Mouse (Mus musculus): ENCODE data around the gene Azin2.

The Azin2 gene

GRCm38 (mm10) chr4:128978634-128979033, 16.4 kb upstream of the Azin2 start:
- DNase-seq (ENCODE audit: low read depth, low spot score) = no peak

GRCm38 (mm10) chr4:128977217-128977616, 15.0 kb upstream of the Azin2 start:
- DNase-seq (ENCODE audit: low read depth, low spot score) = no peak

DNA sequence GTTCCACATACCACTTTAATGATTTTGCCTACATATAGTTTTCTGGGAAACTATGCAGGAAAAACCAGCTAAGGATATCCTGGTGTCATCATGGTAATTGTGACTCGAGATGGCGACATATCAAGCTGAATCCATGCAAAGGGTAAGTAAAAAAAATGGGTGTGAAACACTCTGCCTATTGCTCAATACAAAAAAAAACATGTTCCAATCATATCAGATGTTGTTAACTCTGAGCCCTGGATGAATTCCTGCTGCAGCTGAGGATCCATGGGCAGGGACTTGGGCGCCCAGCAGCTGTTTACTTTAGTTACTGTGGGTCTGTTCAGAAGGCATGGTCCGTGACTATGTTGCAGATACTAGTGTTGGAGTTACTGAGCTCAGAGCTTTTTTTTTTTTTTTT, 14.3 kb upstream of the Azin2 start:
- no peak for DNase-seq (ENCODE audit: low read depth, low spot score)

DNA sequence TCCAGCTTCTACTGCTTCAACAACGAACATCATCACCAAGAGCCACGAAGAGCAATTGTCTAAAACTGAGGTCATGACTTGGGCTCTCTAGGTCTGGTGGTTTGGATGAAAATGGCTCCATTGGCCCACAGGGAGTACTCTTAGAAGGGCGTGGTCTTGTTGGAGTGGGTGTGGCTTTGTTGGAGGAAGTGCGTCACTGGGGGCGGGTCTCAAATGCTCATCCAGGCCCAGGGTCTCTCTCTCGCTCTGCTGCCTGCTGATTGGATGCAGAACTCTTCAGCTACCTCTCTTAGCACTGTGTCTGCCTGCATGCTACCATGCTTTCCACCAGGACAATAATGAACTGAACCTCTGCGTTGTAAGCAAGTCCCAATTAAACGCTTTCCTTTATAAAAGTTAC, 12.4 kb upstream of the Azin2 start:
- DNase-seq (ENCODE audit: low read depth, low spot score) = no peak

DNA sequence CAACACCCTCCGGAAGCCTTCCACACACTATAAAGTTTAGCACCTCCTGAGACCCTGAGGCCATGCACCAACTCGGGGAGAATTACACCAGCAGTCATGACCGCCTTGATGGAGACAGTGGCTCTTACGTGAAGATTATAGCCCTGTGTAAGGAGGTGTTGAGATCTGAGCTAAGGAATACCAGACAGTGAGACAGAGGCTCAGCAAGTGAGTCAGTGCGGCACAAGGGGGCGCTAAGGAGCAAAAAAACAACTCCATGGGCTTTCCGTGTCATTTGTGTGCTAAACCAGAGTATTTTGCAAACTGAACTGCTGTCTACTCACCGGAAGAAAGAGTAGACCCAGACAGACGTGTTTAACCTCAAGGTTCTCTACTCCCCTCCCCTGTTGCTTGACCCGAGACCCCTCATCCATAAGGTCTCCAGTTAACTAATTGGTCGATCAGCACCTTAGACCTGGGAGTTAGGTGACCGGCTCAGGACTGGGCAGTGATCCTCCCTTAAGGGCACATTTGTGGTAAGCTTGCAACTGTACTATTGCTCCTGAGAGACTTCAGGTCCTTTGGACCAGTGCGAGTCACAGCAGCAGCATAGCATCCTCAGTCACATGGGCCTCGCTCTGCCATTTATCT, 8.9 kb upstream of the Azin2 start:
- DNase-seq (ENCODE audit: low read depth, low spot score) = peak; percentile 90

GRCm38 (mm10) chr4:128970417-128970807, 8.2 kb upstream of the Azin2 start:
- DNase-seq (ENCODE audit: low read depth, low spot score) = no peak

DNA sequence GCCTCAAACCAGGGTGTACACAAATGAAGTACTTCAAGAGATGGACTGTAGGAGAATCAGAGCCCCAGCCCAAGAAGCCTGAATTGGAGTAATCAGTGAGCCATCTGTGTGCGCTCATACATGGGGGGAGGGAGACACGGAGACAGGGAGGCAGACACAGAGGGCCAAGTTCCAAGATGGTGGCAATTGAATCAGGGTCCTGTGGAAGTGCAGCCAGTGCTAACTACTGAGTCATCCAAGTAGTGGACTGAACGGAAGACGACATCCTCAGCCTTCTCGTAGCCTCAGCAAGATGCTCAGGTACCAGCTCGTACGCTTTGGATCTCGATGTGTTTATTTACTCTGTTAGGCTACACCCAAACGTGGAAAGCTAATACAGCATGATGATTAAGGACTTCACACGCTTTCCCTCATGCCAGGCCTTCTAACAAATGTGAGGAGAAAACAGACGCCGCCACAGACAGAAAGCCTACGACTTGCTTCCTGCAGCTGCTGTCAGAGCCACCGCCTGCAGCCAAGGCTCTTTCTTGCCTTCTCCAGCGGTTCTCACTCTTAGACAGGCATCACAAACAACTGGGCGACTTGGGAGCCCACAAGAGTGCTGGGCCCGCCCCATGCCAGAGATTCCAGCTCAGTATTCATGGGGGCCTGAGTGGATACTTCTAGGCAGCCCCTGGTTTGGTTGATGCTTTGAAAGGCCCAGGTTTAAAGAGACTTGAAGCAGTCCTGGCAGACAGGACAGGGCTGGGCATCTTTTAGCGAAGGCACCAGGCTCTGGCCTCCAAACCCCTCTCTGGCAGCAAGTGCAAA, 7.6 kb upstream of the Azin2 start:
- no peak for DNase-seq (ENCODE audit: low read depth, low spot score)

GRCm38 (mm10) chr4:128969081-128969480, 6.8 kb upstream of the Azin2 start:
- no peak for DNase-seq (ENCODE audit: low read depth, low spot score)

DNA sequence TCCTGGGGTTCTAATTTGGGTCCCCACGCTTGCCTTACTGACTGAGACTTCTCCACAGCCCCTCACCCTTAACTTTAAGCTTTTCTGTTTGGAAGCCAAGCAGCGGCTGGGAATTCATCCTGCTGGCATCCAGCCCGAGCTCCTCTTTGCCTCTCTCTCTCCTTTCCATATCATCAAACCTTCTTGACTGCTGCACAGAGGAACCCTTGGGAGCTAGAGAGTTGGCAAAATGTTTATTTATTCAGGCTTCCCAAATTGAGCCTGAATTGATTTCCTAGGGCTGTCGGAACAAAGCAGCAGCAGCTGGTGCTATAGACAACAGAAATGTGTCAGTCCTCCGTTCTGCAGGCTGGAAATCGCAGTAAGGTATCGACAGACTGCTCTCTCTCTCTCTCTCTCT, 4.5 kb upstream of the Azin2 start:
- no peak for DNase-seq (ENCODE audit: low read depth, low spot score)

GRCm38 (mm10) chr4:128962926-128963290, 666 bp upstream of the Azin2 start:
- peak; percentile 8 for DNase-seq (ENCODE audit: low read depth, low spot score)

GRCm38 (mm10) chr4:128961301-128962028, 777 bp downstream of the Azin2 start:
- DNase-seq (ENCODE audit: low read depth, low spot score) = peak; percentile 21

DNA sequence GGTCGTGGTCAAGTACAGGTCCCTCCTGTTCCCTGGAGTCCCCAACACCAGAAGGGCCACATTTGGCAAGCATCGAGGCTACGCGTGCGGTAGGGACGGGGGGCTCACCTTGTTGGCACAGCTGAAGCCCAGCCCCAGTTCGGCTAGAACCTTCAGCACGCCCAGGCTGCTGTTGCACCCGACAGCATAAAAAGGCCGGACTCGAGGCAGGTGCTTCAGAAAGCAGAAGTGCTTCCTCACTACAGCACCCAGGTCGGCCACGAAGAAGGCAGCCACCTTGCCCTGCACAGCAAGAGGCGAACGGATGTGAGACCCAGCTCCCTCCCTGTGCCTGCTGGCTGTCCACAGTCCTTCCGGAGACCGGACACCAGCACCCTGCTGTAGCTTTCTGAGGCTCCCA, 2.6 kb downstream of the Azin2 start:
- DNase-seq (ENCODE audit: low read depth, low spot score) = no peak

- DNase-seq (ENCODE audit: low read depth, low spot score) = no peak
Observed at GRCm38 (mm10) chr4:128958849-128959248, 3.4 kb downstream of the Azin2 start.

- no peak for DNase-seq (ENCODE audit: low read depth, low spot score)
Observed at GRCm38 (mm10) chr4:128958156-128958555, 4.1 kb downstream of the Azin2 start.

DNA sequence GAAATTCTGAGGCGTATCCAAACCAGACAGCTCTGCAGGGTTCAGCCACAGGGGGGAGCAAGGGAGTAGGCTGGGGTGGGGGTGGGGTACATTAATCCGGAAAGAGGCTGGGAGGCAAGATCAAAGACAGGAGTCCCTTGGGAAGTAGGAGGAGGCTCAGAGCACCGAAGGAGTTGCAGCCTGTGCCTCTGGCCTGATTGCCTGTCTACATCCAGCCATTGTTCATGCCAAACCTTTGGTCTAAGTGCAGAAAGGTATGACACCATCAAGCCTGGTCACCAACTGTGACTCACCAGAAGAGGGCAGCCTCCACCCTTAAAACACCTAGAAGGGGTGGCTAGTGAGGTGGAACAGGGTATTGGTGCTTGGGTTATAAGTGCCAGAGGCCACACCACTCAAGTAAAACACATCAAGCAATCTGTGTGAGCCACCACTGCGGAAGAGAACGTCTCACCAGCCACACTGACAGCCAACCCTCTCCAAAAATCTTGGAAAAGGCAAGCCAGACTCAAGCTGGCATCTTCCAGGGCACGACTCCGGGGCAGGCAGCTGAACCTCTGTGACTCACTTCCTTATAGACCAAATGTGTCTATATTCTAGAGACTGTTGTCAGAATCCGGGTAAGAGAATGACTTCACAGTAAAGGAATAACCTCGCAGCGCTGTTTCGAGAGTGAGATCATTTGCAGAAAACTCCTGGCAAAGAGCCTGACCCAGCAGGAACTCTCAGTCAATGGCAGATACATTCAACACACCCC, 4.9 kb downstream of the Azin2 start:
- peak; percentile 65 for DNase-seq (ENCODE audit: low read depth, low spot score)

DNA sequence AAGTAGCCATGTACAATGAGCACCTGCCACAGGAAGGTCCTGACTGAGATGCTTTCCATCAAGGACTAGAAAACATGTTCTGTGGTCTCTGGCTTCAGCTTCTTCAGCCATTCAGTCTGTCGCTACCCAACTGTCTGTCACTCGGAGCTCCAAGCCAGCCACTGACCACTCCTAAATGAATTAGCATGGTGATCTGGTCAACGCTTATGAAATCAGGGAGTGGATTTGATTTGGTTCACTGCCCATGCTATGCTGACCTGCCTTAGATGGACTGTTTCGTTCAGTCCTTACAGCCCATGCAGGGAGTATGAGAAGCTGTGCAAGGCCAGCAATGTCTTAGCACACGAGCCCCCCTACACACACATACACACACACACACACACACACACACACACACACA, 8.4 kb downstream of the Azin2 start:
- no peak for DNase-seq (ENCODE audit: low read depth, low spot score)

DNA sequence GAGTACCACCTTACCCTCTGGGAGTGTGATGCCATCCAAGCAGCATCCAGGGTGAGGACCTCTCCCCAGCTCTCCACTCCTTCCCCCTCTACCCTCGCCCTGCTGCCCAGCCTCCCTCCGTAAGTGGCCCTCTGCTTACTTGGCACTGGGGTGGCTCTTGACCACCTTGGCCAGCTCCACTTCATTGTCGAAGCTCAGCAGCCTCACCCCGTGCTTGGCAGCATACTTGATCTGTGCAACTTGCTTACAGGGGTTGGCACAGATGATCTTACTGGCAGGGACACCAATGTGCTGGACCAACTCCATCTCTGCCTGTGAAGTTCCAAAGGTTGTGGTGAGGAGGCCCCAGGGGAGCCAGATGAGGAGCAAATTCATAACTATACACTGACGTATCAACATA, 11.8 kb downstream of the Azin2 start:
- no peak for DNase-seq (ENCODE audit: low read depth, low spot score)

DNA sequence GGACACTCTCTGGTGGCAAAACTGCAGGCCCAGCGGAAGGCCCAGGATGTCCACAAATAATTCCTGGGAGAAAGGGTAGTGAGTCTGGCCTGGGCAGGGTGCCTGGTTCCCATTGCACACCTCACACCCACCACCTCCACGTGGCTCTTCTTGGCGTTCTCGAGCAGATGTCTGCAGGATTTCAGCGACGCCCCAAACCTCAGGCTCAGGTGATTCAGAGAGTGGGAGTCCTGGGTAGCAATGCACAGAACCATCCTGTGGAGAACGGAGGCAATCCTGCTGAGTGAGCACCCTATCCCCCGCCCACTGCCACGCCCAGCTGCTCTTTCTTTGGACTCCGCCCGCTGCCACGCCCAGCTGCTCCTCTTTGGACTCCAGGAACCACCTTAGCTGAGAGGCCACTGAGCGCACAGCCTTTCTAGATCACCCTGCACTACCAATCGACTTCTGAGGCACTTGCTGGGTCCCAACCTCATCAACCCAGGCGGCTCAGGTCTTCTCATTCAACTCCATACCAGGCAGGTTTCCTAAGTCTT, 12.7 kb downstream of the Azin2 start:
- peak; percentile 16 for DNase-seq (ENCODE audit: low read depth, low spot score)

DNA sequence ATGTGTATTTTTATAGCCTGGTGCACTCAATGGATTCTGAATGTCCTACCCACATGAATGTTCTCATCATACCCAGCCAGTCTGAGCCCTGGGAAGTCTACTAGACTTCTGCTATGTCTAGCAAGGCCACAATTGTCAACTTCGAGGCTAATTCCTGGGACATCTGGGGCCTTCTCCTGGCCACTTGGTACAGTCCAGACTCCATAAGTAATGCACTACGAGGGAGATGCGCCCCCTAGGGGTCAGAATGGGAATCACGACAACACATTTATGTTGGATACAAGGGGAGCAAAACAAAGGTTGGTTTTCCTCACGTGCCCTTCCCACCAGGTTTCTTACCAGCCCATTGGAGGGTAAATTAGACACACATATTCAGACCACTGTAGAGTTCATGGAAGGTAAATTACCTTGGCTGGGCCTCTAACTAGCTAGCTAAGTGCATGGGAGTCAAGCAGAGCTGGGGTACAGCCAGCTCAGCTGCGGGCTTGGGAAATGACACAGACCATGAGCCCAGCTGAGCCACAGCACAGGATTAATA, 14.0 kb downstream of the Azin2 start:
- DNase-seq (ENCODE audit: low read depth, low spot score) = peak; percentile 70

DNA sequence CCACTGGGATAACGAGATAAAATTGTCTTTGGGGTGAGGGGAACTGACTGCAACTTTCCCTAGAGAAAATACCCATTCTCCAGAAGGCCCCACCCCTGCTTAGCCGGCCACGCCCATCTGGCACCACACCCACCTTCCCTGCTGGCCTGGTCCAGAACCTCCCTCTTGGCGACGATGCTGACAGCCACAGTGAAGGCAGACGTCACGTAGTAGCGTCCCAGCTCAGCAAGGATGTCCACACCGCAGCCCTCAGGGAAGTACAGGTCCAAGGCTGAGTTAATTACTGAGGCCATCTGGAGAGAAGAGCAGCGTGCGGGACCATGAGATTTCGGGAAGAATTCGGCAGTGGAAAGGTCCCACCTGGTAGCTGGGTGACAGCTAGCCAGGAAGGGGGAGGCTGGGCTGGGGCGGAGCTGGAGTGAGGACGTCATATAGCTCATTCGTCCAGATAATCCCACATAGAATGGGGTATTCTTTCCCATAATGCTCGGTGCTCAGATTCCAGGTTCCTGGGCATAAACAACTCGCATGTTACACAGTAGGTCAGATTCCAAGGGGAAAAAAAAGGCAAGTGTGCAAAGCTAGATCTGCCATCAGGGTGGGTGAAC, 14.8 kb downstream of the Azin2 start:
- peak; percentile 23 for DNase-seq (ENCODE audit: low read depth, low spot score)

GRCm38 (mm10) chr4:128946736-128947135, 15.5 kb downstream of the Azin2 start:
- DNase-seq (ENCODE audit: low read depth, low spot score) = no peak
